Mouse (Mus musculus): Measurements from ENCODE around the gene Yipf3. TPM values are rescaled to one million over a fixed set of nuclear protein-coding genes. Genes with fewer than 3 reads are reported as not detected.

Yipf3 gene
- total RNA-seq, 1 experiment from 2014 or later = 56.5 TPM

DNA sequence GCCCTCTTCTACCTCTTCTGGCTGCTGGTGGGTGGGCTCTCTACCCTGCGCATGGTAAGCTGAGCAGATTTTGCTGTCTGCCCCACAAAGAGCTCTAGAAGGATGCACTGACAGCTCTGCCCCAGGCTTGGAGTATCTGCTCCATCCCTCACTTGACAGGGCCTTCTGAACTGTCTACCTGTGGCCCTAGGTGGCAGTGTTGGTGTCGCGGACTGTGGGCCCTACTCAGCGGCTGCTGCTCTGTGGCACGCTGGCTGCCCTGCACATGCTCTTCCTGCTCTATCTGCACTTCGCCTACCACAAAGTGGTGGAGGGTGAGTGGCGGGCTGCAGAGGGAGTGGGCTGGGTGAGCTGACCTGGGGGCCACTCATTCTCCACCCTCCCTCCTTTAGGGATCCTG lies 3.3 kb downstream of the Yipf3 start:
- ATAC-seq (replicated peaks in 1 of 2; ENCODE audit: insufficient read depth in 1 of 2, low FRiP score in 2 of 2, low TSS enrichment in 1 of 2, low read depth in 1 of 2, poor library complexity in 2 of 2, severe bottlenecking in 2 of 2) = no peak

DNA sequence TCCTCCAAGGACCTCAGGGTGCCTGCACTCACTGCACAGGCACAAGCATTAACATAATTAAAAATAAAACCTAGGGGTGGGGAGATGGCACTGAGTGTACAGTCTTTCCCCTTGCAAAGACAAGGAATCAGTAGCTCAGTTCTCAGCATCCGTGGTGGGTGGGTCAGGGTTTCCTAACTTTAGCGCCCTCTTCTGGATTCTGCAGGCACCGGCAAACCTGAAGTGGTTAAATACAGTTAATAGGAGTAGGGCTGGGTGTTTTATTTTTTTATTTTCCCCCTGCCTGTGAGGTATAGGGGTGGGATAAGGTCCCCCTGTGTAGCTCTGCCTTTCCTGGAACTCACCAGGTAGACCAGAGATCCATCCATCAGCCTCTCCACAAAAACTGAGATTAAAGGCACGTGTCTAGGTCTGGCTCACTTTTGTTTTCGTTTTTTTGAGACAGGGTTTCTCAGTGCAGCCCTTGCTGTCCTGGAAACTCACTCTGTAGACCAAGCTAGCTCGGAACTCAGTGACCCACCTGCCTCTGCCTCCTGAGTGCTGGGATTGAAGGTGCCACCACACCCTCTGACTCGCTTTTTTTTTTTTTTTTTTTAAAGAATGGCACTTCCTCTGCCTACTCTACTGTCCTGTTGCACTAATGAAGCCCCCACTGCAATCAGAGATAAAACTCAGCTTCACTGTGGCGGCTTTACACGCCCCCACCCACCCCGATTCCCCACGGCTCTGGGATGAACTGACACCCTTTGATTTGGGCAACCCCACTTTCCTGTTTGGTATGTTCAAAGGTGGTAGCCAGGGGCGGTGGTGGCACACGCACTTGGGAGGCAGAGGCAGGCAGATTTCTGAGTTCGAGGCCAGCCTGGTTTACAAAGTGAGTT lies 4.9 kb downstream of the Yipf3 start:
- no peak for ATAC-seq (replicated peaks in 1 of 2; ENCODE audit: insufficient read depth in 1 of 2, low FRiP score in 2 of 2, low TSS enrichment in 1 of 2, low read depth in 1 of 2, poor library complexity in 2 of 2, severe bottlenecking in 2 of 2)

DNA sequence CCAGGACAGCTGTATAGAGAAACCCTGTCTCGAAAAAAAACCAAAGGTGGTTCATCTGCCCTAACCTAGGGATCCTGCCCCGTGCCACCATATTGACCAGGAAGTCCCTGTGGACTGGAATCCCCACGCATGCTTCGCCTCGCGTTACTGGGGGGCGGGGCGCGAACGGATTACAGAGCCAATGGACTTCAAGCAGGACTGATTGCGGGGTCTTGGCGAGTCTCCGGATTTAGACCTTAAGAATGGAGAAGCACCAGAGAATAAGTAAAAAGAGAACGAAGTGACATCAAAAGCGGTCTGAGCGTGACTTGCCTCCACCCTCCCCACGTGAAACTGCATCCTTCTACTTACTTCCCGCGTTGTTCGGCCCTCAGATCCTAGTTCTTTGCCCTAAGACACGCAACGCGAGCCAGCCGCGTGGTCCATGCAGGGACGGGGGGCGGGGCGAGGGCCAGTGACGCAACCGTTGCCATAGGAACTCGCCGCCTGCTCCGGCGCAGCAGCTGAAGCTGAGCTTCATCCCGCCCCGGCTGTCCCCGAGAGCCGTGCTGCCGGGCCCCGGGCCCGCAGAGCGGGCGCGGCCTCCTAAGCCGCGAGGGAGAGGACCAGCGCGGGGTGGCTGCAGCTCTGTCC lies 5.7 kb downstream of the Yipf3 start, which contains the start of gene Lrrc73:
Lrrc73 (plus strand) TSS at position 80 of the 633 bp plus-strand sequence.
- peak; percentile 57 to 69; a peak in 3 of 4 replicates for ATAC-seq (replicated peaks in 1 of 2; ENCODE audit: insufficient read depth in 1 of 2, low FRiP score in 2 of 2, low TSS enrichment in 1 of 2, low read depth in 1 of 2, poor library complexity in 2 of 2, severe bottlenecking in 2 of 2)

DNA sequence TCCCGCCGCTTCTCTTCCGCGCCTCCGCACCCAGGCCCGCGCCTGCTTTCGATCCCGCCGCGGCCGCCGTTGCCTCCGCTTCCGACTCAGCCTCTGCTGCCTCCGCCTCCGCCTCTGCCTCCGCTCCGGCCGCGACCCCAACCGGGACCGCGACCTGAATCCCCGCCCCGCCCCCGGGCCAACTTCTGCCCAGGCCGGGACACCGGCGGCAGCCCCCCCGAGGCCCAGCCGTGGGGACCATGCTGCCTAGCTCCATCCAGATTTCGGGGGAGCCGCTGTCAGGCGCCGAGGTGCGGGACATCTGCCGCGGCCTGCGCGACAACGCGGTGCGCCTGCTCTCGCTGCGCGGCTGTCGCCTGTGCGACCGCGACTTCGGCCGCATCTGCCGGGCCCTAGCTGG lies 6.2 kb downstream of the Yipf3 start:
- ATAC-seq (replicated peaks in 1 of 2; ENCODE audit: insufficient read depth in 1 of 2, low FRiP score in 2 of 2, low TSS enrichment in 1 of 2, low read depth in 1 of 2, poor library complexity in 2 of 2, severe bottlenecking in 2 of 2) = no peak

DNA sequence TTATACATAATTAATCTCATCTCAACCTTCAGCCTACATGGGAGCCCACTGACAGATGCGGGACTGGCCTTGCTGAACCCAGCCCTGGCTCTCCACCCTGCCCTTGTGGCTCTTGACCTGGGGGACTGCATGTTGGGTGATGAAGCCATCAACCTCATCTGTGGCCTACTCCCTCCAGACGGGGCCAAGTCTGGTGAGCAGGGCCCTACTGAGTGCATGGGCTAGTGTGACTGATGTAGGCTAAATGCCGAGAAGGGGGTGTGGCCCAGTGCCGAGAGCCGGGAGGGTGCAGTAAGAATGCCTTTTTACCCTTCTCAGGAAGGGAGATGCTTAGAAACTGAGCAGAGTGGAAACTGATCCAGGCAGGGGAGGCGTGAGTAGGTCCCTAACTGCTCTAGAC lies 7.3 kb downstream of the Yipf3 start:
- ATAC-seq (replicated peaks in 1 of 2; ENCODE audit: insufficient read depth in 1 of 2, low FRiP score in 2 of 2, low TSS enrichment in 1 of 2, low read depth in 1 of 2, poor library complexity in 2 of 2, severe bottlenecking in 2 of 2) = no peak

DNA sequence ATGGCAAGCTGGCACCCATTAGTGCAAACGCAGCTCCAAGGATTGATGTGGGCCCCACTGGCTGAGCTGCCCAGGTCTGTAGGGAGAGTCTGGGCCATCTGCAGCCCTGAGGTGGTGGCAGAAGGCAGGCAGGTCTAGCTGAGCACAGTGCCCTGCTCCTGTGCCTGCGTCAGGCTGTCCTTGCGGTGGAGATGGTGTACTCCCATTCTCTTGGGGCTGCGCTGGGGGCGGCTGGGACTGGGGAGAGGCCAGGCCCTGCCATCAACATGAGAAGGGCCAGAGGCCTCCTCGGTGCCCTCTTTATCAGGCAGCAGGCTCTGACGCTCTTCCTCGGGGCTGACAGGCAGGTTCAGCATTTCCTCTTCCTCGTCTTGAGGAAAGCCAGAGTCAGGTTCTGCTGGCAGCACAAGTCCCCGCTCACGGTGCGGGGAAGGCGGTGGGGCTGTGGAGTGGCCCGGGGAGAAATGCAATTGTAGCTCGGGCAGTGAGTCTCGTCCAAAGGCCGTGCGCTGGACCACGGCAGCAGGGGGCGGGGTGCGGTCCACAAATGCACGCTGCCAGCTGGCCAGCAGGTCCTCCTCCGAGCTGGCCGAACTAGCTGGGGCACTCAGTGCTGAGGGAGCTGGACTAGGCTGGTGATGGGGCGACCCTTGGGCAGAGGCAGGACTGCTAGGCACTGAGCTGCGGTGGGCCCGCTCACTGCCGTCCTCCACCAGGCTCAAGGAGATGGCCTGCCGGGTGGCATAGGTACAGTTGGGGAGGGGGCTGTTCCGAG lies 10.6 kb downstream of the Yipf3 start:
- no peak for ATAC-seq (replicated peaks in 1 of 2; ENCODE audit: insufficient read depth in 1 of 2, low FRiP score in 2 of 2, low TSS enrichment in 1 of 2, low read depth in 1 of 2, poor library complexity in 2 of 2, severe bottlenecking in 2 of 2)

DNA sequence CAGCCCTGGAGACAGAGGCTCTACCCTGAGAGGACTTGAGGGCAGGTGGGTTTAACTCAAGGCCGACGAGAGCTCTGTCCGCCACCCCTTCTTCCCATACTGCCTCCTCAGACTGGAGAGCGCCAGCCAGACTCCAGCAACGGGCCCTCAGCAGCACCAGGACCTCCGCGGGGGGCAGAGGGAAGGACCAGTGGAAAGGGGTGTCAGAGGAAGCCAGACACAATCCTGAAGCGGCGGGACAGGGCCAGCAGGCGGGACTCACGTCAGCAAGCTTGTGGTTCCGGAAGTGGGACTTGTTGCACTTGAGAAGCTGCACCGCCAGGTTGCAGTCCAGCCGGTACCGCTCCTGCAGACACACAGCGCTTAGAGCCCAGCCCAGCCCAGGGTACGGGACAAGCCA lies 11.8 kb downstream of the Yipf3 start:
- no peak for ATAC-seq (replicated peaks in 1 of 2; ENCODE audit: insufficient read depth in 1 of 2, low FRiP score in 2 of 2, low TSS enrichment in 1 of 2, low read depth in 1 of 2, poor library complexity in 2 of 2, severe bottlenecking in 2 of 2)

DNA sequence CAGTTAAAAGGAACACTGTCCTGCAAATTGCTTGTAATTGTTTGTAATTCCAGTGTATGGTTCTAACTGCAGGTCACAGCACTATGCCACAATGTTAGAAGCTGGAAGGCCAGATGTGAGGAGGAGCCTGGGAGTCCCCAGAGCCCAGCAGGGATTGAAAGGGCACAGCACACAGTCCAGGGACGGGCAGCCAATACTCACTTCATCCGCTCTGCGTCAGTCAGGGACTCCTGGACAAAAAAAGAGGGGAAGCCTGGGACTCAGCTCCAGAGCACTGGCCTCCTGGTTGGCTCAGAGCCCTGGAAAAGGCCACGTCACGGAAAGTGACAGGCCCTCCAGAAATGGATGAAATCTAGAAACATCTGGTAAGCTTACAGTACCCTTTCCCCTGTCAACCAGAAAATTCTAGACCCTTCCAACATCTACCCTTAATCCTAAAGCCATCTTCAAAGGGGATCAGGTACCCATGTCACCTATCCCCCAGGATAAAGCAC lies 14.4 kb downstream of the Yipf3 start:
- ATAC-seq (replicated peaks in 1 of 2; ENCODE audit: insufficient read depth in 1 of 2, low FRiP score in 2 of 2, low TSS enrichment in 1 of 2, low read depth in 1 of 2, poor library complexity in 2 of 2, severe bottlenecking in 2 of 2) = no peak

DNA sequence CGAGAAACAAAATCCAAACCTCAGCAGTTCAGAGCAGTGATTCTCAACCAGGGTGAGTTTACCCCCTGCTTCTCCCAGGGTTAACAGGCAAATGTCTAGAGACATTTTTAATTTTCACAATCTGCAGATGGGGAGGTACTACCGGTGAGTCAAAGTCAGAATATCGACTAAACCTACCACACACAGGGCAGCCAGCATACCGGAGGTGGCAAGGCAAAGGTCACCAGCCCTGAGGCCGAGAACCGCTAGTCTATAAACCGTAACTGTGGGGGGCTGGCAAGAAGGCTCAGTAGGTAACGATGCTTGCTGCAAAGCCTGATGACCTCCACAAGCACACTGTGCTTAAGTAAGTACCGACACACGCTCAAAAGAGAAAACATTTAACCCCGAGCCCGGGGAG lies 17.6 kb downstream of the Yipf3 start:
- ATAC-seq (replicated peaks in 1 of 2; ENCODE audit: insufficient read depth in 1 of 2, low FRiP score in 2 of 2, low TSS enrichment in 1 of 2, low read depth in 1 of 2, poor library complexity in 2 of 2, severe bottlenecking in 2 of 2) = no peak

DNA sequence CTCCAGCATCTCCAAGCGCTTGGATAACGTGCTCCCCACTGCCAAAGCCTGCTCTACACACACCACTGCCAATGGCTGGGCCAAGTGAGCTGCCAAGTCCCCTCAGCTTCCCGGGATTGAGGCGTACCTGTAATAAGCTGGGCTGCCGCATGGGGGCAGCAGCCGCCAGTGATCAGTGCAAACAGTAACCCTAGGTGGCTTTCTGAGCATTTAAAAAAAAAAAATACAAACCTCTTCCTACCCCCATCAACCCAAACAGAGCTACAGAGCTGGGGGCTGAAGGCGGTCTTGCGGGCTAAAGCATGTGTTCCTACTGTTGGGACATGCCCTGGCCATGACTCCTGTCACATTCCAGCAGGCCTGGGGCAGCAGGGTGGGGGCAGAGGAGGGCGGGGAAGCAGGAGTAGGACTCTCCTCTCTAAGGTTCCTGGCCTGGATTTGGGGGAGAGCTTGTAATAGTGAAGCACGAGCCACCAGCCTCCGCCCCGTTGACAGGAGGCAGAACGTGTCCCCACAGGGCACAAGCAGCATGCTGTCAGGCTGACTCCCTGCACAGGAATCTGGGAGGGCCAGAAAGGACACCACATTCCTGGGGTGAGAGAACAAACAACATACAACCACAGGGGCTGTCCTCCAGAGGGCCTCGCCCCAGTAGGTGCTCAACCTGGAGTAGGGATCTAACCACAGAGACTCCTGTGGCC lies 18.2 kb downstream of the Yipf3 start:
- ATAC-seq (replicated peaks in 1 of 2; ENCODE audit: insufficient read depth in 1 of 2, low FRiP score in 2 of 2, low TSS enrichment in 1 of 2, low read depth in 1 of 2, poor library complexity in 2 of 2, severe bottlenecking in 2 of 2) = peak; percentile 63 to 78; a peak in 3 of 4 replicates

DNA sequence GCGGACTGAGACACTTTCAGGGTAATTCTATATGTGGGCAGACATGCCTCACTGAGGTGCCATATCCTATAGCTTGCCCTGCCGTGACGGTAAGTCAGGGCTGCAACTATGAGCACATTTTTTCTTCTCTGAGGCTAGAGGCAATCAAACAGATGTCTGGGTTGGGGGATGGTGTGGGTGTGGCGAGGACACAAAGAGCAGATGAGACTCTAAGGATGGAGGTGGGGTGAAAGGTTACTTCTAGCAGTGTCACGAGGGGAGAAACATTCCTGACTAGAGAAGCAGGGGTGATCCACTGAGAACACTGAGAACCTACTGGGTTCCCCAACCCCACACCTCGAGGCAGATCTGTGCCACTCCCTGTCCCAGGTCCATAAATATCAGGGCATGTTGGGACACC lies 19.1 kb downstream of the Yipf3 start:
- ATAC-seq (replicated peaks in 1 of 2; ENCODE audit: insufficient read depth in 1 of 2, low FRiP score in 2 of 2, low TSS enrichment in 1 of 2, low read depth in 1 of 2, poor library complexity in 2 of 2, severe bottlenecking in 2 of 2) = no peak

DNA sequence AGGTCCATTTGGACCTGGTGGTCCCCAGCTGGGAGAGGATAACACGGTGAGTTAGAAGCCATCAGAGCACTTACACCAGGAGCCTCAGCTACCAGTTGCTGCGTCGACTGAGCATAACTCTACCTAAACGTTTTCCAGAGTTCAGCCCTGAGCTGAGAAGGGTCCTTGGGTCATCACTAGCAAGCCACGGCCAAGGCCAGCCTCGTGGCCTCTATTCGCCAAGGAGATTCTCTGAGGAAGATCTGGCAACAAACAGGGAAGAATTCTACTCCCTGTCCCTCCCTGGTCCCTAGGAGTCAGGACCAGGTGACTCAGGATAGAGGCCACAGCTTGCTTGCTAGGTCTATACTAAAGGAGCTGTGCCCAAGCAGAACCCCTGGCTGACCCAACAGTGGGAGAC lies 19.6 kb downstream of the Yipf3 start:
- ATAC-seq (replicated peaks in 1 of 2; ENCODE audit: insufficient read depth in 1 of 2, low FRiP score in 2 of 2, low TSS enrichment in 1 of 2, low read depth in 1 of 2, poor library complexity in 2 of 2, severe bottlenecking in 2 of 2) = no peak

DNA sequence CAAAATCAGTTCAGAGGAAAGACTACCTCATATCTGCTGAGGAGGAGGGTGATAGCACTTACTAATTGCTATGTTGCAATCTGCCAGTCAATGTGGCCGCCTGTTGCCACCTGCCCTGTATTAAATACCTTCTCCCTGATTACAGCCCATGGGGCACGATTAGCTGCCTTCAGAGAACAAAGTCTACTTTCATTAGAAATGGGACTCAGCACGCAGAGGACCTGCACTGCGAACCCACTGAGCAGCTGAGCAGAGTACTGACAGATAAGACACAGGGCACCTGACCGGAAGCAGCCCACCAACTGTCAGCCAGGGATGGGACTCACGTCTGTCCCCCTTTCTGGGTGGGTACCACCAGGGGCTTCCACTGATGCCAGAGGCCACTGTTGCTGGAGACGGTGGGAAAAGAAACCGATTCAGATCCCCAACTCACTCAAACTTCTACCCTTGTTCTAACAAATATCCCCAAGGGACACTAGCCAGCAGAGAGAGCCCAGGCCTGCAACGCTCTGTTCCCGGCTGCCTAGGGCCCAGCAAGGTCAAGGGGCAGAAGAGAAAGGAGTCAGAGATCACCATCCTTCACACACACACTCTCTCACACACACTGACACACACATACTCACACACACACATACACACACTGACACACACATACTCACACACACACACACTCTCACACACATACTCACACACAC lies 20.3 kb downstream of the Yipf3 start:
- no peak for ATAC-seq (replicated peaks in 1 of 2; ENCODE audit: insufficient read depth in 1 of 2, low FRiP score in 2 of 2, low TSS enrichment in 1 of 2, low read depth in 1 of 2, poor library complexity in 2 of 2, severe bottlenecking in 2 of 2)

DNA sequence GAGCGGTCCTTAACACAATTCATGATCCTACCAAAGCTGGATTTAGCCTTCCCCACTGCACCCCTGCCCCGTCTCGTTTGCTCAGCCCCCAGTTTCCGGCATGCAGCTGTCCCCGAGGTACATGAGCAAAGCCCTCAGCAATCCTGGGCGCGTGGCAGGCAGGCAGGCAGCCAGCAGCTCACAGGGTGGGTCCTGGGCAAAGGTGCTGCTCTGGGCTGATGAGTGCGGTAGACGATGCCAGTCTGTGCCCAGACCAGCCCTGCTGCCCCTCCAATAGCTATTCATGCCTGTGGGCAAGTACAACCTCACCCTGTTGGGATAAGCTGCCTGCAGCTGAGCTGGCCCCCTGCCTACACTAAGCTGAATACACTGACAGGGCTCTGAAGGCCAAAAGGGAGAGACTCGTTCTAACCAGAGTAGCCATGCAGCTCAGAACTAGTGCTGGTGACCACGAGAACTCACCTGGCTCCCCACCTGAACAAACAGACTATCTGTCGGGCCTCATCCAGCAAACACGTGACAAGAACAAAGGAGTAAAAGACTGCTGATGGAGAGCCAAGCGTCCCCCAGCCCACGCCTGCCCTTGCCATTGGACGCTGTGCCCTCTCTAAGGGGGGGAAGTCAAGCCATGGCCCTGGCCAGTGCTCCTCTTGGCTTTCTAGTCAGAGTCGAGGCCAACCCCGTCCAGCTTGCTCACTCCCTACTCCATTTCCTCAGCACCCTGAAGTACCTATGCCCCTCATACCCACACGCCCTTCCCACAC lies 22.1 kb downstream of the Yipf3 start:
- no peak for ATAC-seq (replicated peaks in 1 of 2; ENCODE audit: insufficient read depth in 1 of 2, low FRiP score in 2 of 2, low TSS enrichment in 1 of 2, low read depth in 1 of 2, poor library complexity in 2 of 2, severe bottlenecking in 2 of 2)

DNA sequence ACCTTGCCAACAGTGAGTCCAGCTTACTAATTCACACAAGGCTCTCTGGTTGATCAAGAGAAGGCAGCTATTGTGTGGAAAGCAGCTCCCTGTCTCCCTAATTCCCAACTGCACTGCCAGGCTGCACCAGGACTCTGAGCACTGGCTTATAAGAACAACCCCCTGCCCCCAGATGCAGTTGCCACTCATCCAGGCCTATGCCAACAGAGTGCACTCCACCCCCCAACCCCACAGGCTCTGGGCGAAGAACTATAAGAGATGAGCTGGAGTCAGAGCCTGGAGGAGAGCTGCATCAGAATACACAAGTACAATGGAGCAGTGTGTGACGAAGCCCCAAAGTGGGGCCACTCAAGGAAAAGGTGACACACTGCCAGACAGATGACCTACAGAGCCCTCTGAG lies 24.2 kb downstream of the Yipf3 start:
- ATAC-seq (replicated peaks in 1 of 2; ENCODE audit: insufficient read depth in 1 of 2, low FRiP score in 2 of 2, low TSS enrichment in 1 of 2, low read depth in 1 of 2, poor library complexity in 2 of 2, severe bottlenecking in 2 of 2) = no peak

DNA sequence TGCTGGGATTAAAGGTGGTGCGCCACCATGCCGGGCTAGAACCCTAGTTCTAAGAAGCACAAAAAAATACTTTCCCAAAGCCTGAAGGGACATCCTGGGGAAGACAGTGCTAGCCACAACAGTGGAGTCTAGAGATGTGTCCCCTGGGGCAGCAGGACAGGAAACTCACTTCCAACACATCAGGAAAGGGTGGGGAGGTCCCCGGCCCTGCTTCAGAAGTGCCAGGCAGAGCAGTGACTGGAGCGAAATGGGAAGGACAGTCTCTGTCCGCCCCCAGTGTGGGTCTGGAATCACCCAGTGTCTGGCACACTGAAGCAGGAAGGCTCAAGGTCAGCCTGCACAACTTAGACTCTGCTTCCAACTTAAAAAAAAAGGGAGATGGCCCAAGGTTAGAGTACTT lies 24.8 kb downstream of the Yipf3 start:
- no peak for ATAC-seq (replicated peaks in 1 of 2; ENCODE audit: insufficient read depth in 1 of 2, low FRiP score in 2 of 2, low TSS enrichment in 1 of 2, low read depth in 1 of 2, poor library complexity in 2 of 2, severe bottlenecking in 2 of 2)

All from hematopoietic stem cell, adult 5-6 weeks (primary cell).